Mouse (Mus musculus): Measurements from ENCODE around the gene Calm5.

- TF ChIP-seq GATA1 (IDR thresholded peaks at IDR 0.05; ENCODE audit: low read length) (no peak), TAL1 (IDR thresholded peaks at IDR 0.05; ENCODE audit: low read length) (no peak)
Measured at GRCm38 (mm10) chr13:3862325-3862724, 8.4 kb downstream of the Calm5 start.

Measured in erythroblast, embryonic 14.5 days (primary cell).